Mouse (Mus musculus) liver, embryonic 14.5 days (tissue): ENCODE data around the gene Traf3ip2. TPM values are rescaled to one million over a fixed set of nuclear protein-coding genes. Genes with fewer than 3 reads are reported as not detected.

Experiments used
- ATAC-seq: fragments of 200-750 bp; cut with Nextera tagmentation; 2 replicates; pipeline ENCODE4 v1.8.0; 2017; ENCODE audit warnings: moderate number of reproducible peaks, mild to moderate bottlenecking, moderate library complexity; ENCODE audit not compliant: insufficient read depth
- DNase-seq, 3 experiments: peaks; one replicate each; pipeline ENCODE4 v3.0.0-alpha.2; 2012 to 2013; ENCODE audit warnings: low read depth in 3 of 3, low spot score in 3 of 3
- H3K27ac ChIP-seq: fragments of 300-500 bp; sonication (generic); 2 replicates; pipeline ENCODE4 v1.5.1; 2014; ENCODE audit warnings: moderate library complexity, mild to moderate bottlenecking, control low read depth, inconsistent platforms
- H3K27me3 ChIP-seq: fragments of 300-500 bp; sonication (generic); 2 replicates; pipeline ENCODE4 v1.6.1; 2014; ENCODE audit warnings: mild to moderate bottlenecking, low read length, moderate library complexity; ENCODE audit not compliant: control insufficient read depth, insufficient read depth
- H3K36me3 ChIP-seq: fragments of 300-500 bp; sonication (generic); replicated peaks from 2 replicates; pipeline ENCODE4 v1.6.1; 2014; ENCODE audit warnings: low read depth; ENCODE audit not compliant: control insufficient read depth, insufficient read depth
- H3K4me1 ChIP-seq, 2 experiments: fragments of 200-500 bp in 1 of 2; fragments of 300-500 bp in 1 of 2; sonication (generic) in 1 of 2; replicated peaks; 2 replicates each; pipeline ENCODE4 v1.6.1; 2012 to 2014; ENCODE audit warnings: antibody characterized with exemption in 1 of 2, inconsistent platforms in 1 of 2, low read length in 1 of 2; ENCODE audit not compliant: control insufficient read depth in 2 of 2, insufficient read depth in 2 of 2
- H3K4me2 ChIP-seq: fragments of 300-500 bp; sonication (generic); 2 replicates; pipeline ENCODE4 v1.6.1; 2014; ENCODE audit warnings: low read depth, mild to moderate bottlenecking, control low read depth, moderate library complexity
- H3K4me3 ChIP-seq, 2 experiments: fragments of 200-500 bp in 1 of 2; fragments of 300-500 bp in 1 of 2; sonication (generic) in 1 of 2; 2 replicates each; pipeline ENCODE4 v1.5.1; 2012 to 2014; ENCODE audit warnings: low read depth in 2 of 2, low read length in 2 of 2, mild to moderate bottlenecking in 2 of 2, control low read depth in 1 of 2, inconsistent platforms in 1 of 2, moderate library complexity in 1 of 2; ENCODE audit not compliant: insufficient read depth in 1 of 2
- H3K9ac ChIP-seq: fragments of 300-500 bp; sonication (generic); replicated peaks from 2 replicates; pipeline ENCODE4 v1.6.1; 2014; ENCODE audit warnings: mild to moderate bottlenecking, control low read depth, moderate library complexity
- H3K9me3 ChIP-seq: fragments of 300-500 bp; sonication (generic); 2 replicates; pipeline ENCODE4 v1.6.1; 2016; ENCODE audit warnings: low read length, mixed read lengths; ENCODE audit not compliant: control insufficient read depth
- CTCF ChIP-seq: IDR thresholded peaks from 2 replicates; pipeline ENCODE4 v1.5.1; 2016; ENCODE audit warnings: antibody characterized with exemption, low read depth, control low read depth
- EP300 ChIP-seq: IDR thresholded peaks from 2 replicates; pipeline ENCODE4 v1.6.1; 2016; ENCODE audit warnings: antibody characterized with exemption, low read depth
- WGBS: fragments of 180-500 bp; shearing (Covaris S2); extraction: QIAGEN DNeasy Blood & Tissue Kit; methylation state at CpG from one replicate; pipeline ENCODE4 v1.1.7; 2014; ENCODE audit not compliant: insufficient replicate concordance; 5-methylcytosine and 5-hydroxymethylcytosine counted together
- polyA plus RNA-seq, 2 experiments: library from polyadenylated mRNA; depleted of rRNA in 1 of 2; stranded (reverse) in 1 of 2; unstranded in 1 of 2; fragments of >200 nt; fragmentation: Nextera tagmentation in 1 of 2; extraction: Ambion mirVana in 1 of 2; gene quantifications; 2 replicates each; pipeline versions ENCODE4 v1.2.1 to v1.2.3; 2012 to 2014

Traf3ip2 gene
- polyA plus RNA-seq, 2 experiments = 1.2 to 1.3 TPM

- no peak for TF ChIP-seq EP300
- no peak for TF ChIP-seq CTCF
- Histone ChIP-seq H3K9ac (no peak overlapping the region), H3K9me3 (no peaks in the 10 kb centered on the region), H3K36me3 (no peaks in the 10 kb centered on the region), H3K4me3 (no peak overlapping the region), H3K4me2 (peak overlapping the region; percentile 14; the same call in 1 of the 2 replicates), H3K4me1 (peaks cover 0 to 5% of the 10 kb centered on the region in 2 experiments; a peak in 1 of 4 replicates), H3K27me3 (no peaks in the 10 kb centered on the region), H3K27ac (no peak overlapping the region)
- ATAC-seq (peak; percentile 68), DNase-seq (peak in 2 of 3 experiments; percentile 14 to 33)
- 45% methylated on average over 12 of the region's 12 CpGs for WGBS
These were observed 12.3 kb downstream of the Traf3ip2 start for GRCm38 (mm10) chr10:39624837-39625625.

GRCm38 (mm10) chr10:39625626-39626260 is 13.0 kb downstream of the Traf3ip2 start:
- H3K4me2 ChIP-seq = no peak overlapping the region
- WGBS = 65% methylated on average over 11 of the region's 11 CpGs
- no peak for TF ChIP-seq CTCF
- no peak for TF ChIP-seq EP300
- H3K4me1 ChIP-seq = peaks cover 0 to 5% of the 10 kb centered on the region in 2 experiments; a peak in 1 of 4 replicates
- DNase-seq (no peak), ATAC-seq (no peak)
- no peaks in the 10 kb centered on the region for H3K9me3 ChIP-seq
- H3K9ac ChIP-seq = no peak overlapping the region
- no peak overlapping the region for H3K27ac ChIP-seq
- no peaks in the 10 kb centered on the region for H3K36me3 ChIP-seq
- H3K4me3 ChIP-seq = no peak overlapping the region
- H3K27me3 ChIP-seq = no peaks in the 10 kb centered on the region

DNA sequence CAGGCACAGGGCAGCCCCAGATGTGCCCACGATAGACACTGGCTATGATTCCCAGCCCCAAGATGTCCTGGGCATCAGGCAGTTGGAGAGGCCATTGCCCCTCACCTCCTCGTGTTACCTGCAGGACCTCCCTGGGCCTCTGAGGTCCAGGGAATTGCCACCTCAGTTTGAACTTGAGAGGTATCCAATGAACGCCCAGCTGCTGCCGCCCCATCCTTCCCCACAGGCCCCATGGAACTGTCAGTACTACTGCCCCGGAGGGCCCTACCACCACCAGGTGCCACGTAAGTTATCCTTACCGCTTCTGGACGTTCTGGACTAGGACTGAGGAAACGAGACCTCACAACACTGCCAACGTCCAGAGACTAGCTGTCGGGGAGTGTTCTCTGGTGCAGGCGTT is 13.6 kb downstream of the Traf3ip2 start:
- Histone ChIP-seq H3K27ac (no peak overlapping the region), H3K4me2 (no peak overlapping the region), H3K36me3 (no peaks in the 10 kb centered on the region), H3K9me3 (no peaks in the 10 kb centered on the region), H3K9ac (no peak overlapping the region), H3K4me3 (no peak overlapping the region), H3K27me3 (no peaks in the 10 kb centered on the region), H3K4me1 (peaks cover 0 to 5% of the 10 kb centered on the region in 2 experiments; a peak in 1 of 4 replicates)
- DNase-seq = no peak
- TF ChIP-seq EP300 = no peak
- TF ChIP-seq CTCF = no peak
- ATAC-seq = no peak
- WGBS = 73% methylated on average over 12 of the region's 12 CpGs

- no peaks in the 10 kb centered on the region for H3K36me3 ChIP-seq
- 58% methylated on average over 10 of the region's 10 CpGs for WGBS
- H3K9ac ChIP-seq = no peak overlapping the region
- no peak overlapping the region for H3K4me2 ChIP-seq
- ATAC-seq = no peak
- no peak for TF ChIP-seq EP300
- TF ChIP-seq CTCF = no peak
- no peaks in the 10 kb centered on the region for H3K27me3 ChIP-seq
- H3K4me3 ChIP-seq = no peak overlapping the region
- H3K27ac ChIP-seq = no peak overlapping the region
- DNase-seq = no peak
- peaks cover 0 to 5% of the 10 kb centered on the region in 2 experiments; a peak in 1 of 4 replicates for H3K4me1 ChIP-seq
- H3K9me3 ChIP-seq = no peaks in the 10 kb centered on the region
These were observed 16.2 kb downstream of the Traf3ip2 start for GRCm38 (mm10) chr10:39628799-39629517.
